Mouse (Mus musculus) stomach, embryonic 15.5 days (tissue): Measurements from ENCODE around the gene Slc35b4. TPM values are rescaled to one million over a fixed set of nuclear protein-coding genes. Genes with fewer than 3 reads are reported as not detected.

ENCODE experiments used
- ATAC-seq: fragments of 200-750 bp; cut with Nextera tagmentation; 2 replicates; pipeline ENCODE4 v1.8.0; 2017; ENCODE audit warnings: low read depth, moderate number of reproducible peaks, moderate TSS enrichment; ENCODE audit not compliant: insufficient read depth, low FRiP score
- H3K27ac ChIP-seq: fragments of 300-500 bp; sonication (generic); 2 replicates; pipeline ENCODE4 v1.5.1; 2015; ENCODE audit warnings: mild to moderate bottlenecking, inconsistent platforms
- H3K27me3 ChIP-seq: fragments of 300-500 bp; sonication (generic); replicated peaks from 2 replicates; pipeline ENCODE4 v1.6.1; 2015; ENCODE audit warnings: inconsistent platforms
- H3K36me3 ChIP-seq: fragments of 300-500 bp; sonication (generic); 2 replicates; pipeline ENCODE4 v1.6.1; 2015; ENCODE audit warnings: inconsistent platforms
- H3K4me1 ChIP-seq: fragments of 300-500 bp; sonication (generic); 2 replicates; pipeline ENCODE4 v1.6.1; 2015; ENCODE audit warnings: inconsistent platforms
- H3K4me2 ChIP-seq: fragments of 300-500 bp; sonication (generic); 2 replicates; pipeline ENCODE4 v1.6.1; 2015; ENCODE audit warnings: mild to moderate bottlenecking, inconsistent platforms
- H3K4me3 ChIP-seq: fragments of 300-500 bp; sonication (generic); replicated peaks from 2 replicates; pipeline ENCODE4 v1.5.1; 2015; ENCODE audit warnings: inconsistent platforms
- H3K9ac ChIP-seq: fragments of 300-500 bp; sonication (generic); 2 replicates; pipeline ENCODE4 v1.6.1; 2015; ENCODE audit warnings: inconsistent platforms
- H3K9me3 ChIP-seq: fragments of 300-500 bp; sonication (generic); 2 replicates; pipeline ENCODE4 v1.6.1; 2016; ENCODE audit warnings: inconsistent platforms
- WGBS: fragments of 180-500 bp; shearing (Covaris S2); methylation state at CpG from one replicate; pipeline ENCODE4 v1.1.7; 2015; 5-methylcytosine and 5-hydroxymethylcytosine counted together
- polyA plus RNA-seq: library from polyadenylated mRNA; unstranded; fragments of >200 nt; fragmentation: Nextera tagmentation; extraction: Ambion mirVana; gene quantifications from 2 replicates; pipeline ENCODE4 v1.2.1, GENCODE M21; 2015

Gene Slc35b4
- polyA plus RNA-seq, 1 experiment from 2014 or later: 33.8 TPM

DNA sequence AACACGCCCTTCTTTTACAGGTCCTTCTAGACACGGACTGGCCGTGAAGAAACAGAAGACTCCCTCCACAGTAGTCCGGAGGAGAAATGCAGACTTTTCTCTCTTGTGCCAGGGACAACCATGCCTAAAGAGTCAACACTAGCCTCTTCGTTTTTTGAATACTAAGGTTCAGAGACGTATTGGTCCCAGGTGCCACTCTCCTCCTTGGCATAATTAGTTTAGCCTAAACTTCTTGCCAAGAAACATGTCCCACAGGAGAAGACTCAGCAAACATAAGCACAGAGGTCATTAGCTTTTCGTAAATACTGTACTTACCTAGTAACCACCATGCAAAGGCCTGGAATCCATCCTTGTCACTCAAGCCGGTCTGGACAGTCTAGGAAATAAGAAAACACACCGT lies 13.9 kb downstream of the Slc35b4 start:
- no peaks in the 10 kb centered on the region for H3K27me3 ChIP-seq
- no peak overlapping the region for H3K4me2 ChIP-seq
- 74% methylated on average over 9 of the region's 9 CpGs for WGBS
- H3K9ac ChIP-seq: no peak overlapping the region
- H3K4me1 ChIP-seq: no peaks in the 10 kb centered on the region
- no peak overlapping the region for H3K27ac ChIP-seq
- no peak overlapping the region for H3K4me3 ChIP-seq
- H3K9me3 ChIP-seq: no peaks in the 10 kb centered on the region
- H3K36me3 ChIP-seq: peaks cover 37% of the 10 kb centered on the region
- no peak for ATAC-seq

DNA sequence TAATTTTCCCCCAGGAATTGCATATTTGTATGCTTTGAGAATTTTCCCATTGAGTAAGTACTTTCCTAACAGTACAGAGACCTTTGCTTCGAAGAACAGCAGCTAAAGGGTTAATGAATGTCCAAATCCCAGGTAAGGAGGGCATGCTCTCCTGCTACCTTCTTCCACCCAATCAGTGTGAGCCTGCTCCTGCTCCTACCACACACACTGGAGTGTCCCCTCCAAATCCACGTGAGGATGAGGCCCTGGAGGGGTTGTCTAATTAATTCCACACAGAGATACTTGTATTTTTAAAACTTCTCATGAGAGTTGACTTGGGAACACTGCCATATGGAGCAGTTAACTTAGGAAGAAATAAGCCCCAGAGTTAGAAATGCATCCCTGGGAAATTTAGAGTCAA lies 14.3 kb downstream of the Slc35b4 start:
- no peak for ATAC-seq
- Histone ChIP-seq H3K27me3 (no peaks in the 10 kb centered on the region), H3K9me3 (no peaks in the 10 kb centered on the region), H3K4me2 (no peak overlapping the region), H3K4me1 (no peaks in the 10 kb centered on the region), H3K9ac (no peak overlapping the region), H3K4me3 (no peak overlapping the region), H3K36me3 (peaks cover 41% of the 10 kb centered on the region), H3K27ac (no peak overlapping the region)
- 71% methylated on average over 2 of the region's 2 CpGs for WGBS

DNA sequence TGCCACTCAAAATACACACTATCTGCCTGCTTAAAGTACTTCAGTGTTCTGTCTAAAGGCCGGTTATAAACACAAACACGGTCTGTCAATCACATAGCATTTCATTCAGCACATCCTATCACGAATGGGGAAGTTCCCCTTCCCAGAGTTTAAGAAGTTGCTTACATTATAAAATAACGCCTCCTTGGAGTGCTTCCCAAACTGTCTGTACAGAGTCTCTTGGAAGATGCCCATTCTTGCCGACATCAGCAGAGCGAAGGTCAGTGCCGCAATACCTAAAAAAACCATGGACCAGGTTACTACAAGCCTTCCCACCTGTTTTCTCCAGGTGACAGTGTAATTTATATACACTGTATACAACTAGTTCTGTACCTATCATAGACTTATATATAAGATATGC lies 15.4 kb downstream of the Slc35b4 start:
- no peaks in the 10 kb centered on the region for H3K9me3 ChIP-seq
- H3K4me2 ChIP-seq: no peak overlapping the region
- no peaks in the 10 kb centered on the region for H3K4me1 ChIP-seq
- no peak overlapping the region for H3K27ac ChIP-seq
- no peak overlapping the region for H3K4me3 ChIP-seq
- no peak for ATAC-seq
- 84% methylated on average over 7 of the region's 7 CpGs for WGBS
- peaks cover 37% of the 10 kb centered on the region for H3K36me3 ChIP-seq
- no peak overlapping the region for H3K9ac ChIP-seq
- no peaks in the 10 kb centered on the region for H3K27me3 ChIP-seq

DNA sequence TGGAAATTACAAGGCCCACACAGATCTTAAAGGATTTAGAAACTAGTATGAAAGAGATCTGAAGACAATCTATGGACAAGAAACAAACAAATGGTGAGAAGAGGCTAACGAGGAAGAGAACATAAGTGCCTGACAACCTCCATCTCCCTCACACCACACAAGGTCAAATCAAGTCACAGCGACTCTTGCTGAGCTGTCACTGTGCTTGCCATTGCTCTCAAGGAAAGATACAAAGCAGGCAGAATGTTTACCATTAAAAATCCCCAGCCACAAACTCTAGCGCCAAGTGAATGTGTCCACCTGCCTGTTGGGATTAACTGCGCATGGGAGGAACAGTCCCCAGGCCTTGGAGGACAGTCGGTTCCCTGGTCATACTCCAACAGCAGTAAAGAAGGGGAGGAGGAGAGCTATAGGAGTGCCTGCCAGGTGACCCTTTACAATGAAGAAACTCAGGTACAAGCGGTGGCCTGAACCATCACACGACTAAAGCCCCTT lies 16.0 kb downstream of the Slc35b4 start:
- Histone ChIP-seq H3K9ac (no peak overlapping the region), H3K4me2 (no peak overlapping the region), H3K9me3 (no peaks in the 10 kb centered on the region), H3K4me1 (no peaks in the 10 kb centered on the region), H3K27ac (no peak overlapping the region), H3K4me3 (no peak overlapping the region), H3K27me3 (no peaks in the 10 kb centered on the region), H3K36me3 (peaks cover 34% of the 10 kb centered on the region)
- WGBS: 85% methylated on average over 7 of the region's 7 CpGs
- no peak for ATAC-seq

- no peak for ATAC-seq
- Histone ChIP-seq H3K9ac (no peak overlapping the region), H3K4me2 (no peak overlapping the region), H3K4me3 (no peak overlapping the region), H3K4me1 (0 out of 2 replicates have a peak, but pooled peaks cover 3% of the 10 kb centered on the region), H3K9me3 (no peaks in the 10 kb centered on the region), H3K36me3 (peaks cover 27% of the 10 kb centered on the region), H3K27ac (no peak overlapping the region), H3K27me3 (no peaks in the 10 kb centered on the region)
- 54% methylated on average over 23 of the region's 23 CpGs for WGBS
Measured at GRCm38 (mm10) chr6:34159998-34160815, 16.7 kb downstream of the Slc35b4 start.

DNA sequence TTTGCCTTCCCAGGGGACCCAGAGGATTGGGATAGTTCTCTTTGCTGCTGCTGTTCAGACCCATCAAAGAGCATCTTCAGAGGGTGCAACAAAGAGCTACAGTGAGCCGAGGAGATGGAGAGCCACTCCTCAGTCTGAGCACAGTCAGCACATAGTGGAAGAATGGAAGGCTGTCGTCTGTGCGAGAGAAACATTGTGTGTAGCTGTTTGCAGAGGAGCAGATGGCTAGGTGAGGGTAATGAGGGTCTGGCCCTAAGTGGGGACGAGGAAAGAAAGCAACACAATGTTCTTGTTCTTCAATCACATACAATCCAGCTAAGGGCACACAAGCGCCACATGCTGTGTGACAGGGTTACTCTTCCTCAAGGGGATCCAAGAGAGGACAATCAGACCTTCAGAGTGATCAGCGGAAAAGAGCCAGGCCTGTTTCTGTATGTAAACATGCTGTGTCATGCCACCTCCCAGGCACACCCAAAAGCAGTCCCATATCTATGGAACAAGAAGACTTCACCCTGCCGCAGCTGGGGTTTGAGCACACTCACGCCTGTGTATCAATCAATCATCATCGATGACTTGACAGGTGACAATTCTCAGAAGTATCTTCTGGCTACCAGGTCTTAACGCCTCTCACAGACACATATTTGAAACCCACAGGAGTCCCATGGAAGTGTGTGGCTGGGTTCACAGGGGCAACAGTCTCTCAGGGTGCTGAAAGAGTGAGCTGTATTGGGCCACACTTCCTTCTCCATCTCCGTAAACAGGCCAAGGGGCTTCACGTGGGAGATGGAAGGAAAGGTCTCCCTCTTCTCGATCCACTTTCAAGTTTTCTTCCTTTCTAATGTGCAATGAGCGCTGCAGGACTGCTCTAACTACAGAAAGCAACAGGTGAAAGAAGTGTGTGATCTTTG lies 19.8 kb downstream of the Slc35b4 start:
- ATAC-seq: peak; percentile 77
- no peak overlapping the region for H3K4me2 ChIP-seq
- no peak overlapping the region for H3K9ac ChIP-seq
- no peak overlapping the region for H3K4me3 ChIP-seq
- peaks cover 27% of the 10 kb centered on the region for H3K4me1 ChIP-seq
- no peaks in the 10 kb centered on the region for H3K9me3 ChIP-seq
- H3K27me3 ChIP-seq: no peaks in the 10 kb centered on the region
- H3K27ac ChIP-seq: no peak overlapping the region
- H3K36me3 ChIP-seq: peaks cover 20% of the 10 kb centered on the region; the same call in 1 of the 2 replicates
- WGBS: 75% methylated on average over 14 of the region's 14 CpGs

DNA sequence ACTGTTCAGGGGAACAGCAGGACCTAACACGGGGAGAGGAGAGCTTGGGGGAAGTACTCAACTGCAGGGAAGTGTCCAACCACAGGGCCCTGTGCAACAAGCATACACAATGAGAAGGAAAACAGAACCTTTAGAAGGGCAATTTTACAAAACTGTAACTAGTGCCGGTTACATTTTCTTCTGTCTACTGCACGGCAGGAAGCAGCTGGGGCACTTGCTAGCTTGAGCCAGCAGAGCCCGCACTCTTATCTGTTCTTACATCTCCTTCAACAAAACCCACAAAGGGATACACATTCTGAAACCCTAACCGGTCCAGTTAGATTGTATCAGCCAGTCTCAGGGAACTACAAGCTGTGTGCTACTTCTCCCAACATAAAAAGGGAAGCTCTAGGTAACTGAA lies 20.9 kb downstream of the Slc35b4 start:
- H3K4me2 ChIP-seq: no peak overlapping the region
- no peak for ATAC-seq
- no peak overlapping the region for H3K9ac ChIP-seq
- no peak overlapping the region for H3K27ac ChIP-seq
- H3K27me3 ChIP-seq: no peaks in the 10 kb centered on the region
- no peak overlapping the region for H3K4me3 ChIP-seq
- no peaks in the 10 kb centered on the region for H3K9me3 ChIP-seq
- peaks cover 27% of the 10 kb centered on the region for H3K4me1 ChIP-seq
- H3K36me3 ChIP-seq: peaks cover 20% of the 10 kb centered on the region; the same call in 1 of the 2 replicates
- 53% methylated on average over 5 of the region's 5 CpGs for WGBS

GRCm38 (mm10) chr6:34155137-34155804 lies 21.6 kb downstream of the Slc35b4 start:
- no peak overlapping the region for H3K9ac ChIP-seq
- 79% methylated on average over 15 of the region's 15 CpGs for WGBS
- H3K27ac ChIP-seq: peak overlapping the region; percentile 77
- peaks cover 27% of the 10 kb centered on the region for H3K4me1 ChIP-seq
- no peak overlapping the region for H3K4me3 ChIP-seq
- no peaks in the 10 kb centered on the region for H3K27me3 ChIP-seq
- no peaks in the 10 kb centered on the region for H3K9me3 ChIP-seq
- H3K36me3 ChIP-seq: peaks cover 13% of the 10 kb centered on the region; the same call in 1 of the 2 replicates
- no peak for ATAC-seq
- no peak overlapping the region for H3K4me2 ChIP-seq

GRCm38 (mm10) chr6:34154202-34154601 lies 22.7 kb downstream of the Slc35b4 start:
- ATAC-seq: no peak
- Histone ChIP-seq H3K4me1 (peaks cover 27% of the 10 kb centered on the region), H3K27me3 (no peaks in the 10 kb centered on the region), H3K36me3 (peaks cover 11% of the 10 kb centered on the region; the same call in 1 of the 2 replicates), H3K27ac (peak overlapping the region; percentile 77), H3K4me2 (0 out of 2 replicates have a peak overlapping the region, but pooled peaks have one; percentile 6), H3K4me3 (no peak overlapping the region), H3K9me3 (no peaks in the 10 kb centered on the region), H3K9ac (no peak overlapping the region)
- WGBS: 30% methylated on average over 3 of the region's 3 CpGs

- Histone ChIP-seq H3K9ac (no peak overlapping the region), H3K9me3 (no peaks in the 10 kb centered on the region), H3K36me3 (peaks cover 8% of the 10 kb centered on the region; the same call in 1 of the 2 replicates), H3K27ac (peak overlapping the region; percentile 77), H3K27me3 (no peaks in the 10 kb centered on the region), H3K4me1 (peaks cover 27% of the 10 kb centered on the region), H3K4me3 (no peak overlapping the region), H3K4me2 (peak overlapping the region; percentile 6; the same call in 1 of the 2 replicates)
- WGBS: 30% methylated on average over 18 of the region's 18 CpGs
- ATAC-seq: peak; percentile 68
Measured at GRCm38 (mm10) chr6:34153069-34154052, 23.6 kb downstream of the Slc35b4 start.
